Mouse (Mus musculus): ENCODE measurements around the gene Gm17689. TPM values are rescaled to one million over a fixed set of nuclear protein-coding genes. Genes with fewer than 3 reads are reported as not detected.

The Gm17689 gene
- not detected in 2 replicates for polyA plus RNA-seq (2012; rRNA removed)

DNA sequence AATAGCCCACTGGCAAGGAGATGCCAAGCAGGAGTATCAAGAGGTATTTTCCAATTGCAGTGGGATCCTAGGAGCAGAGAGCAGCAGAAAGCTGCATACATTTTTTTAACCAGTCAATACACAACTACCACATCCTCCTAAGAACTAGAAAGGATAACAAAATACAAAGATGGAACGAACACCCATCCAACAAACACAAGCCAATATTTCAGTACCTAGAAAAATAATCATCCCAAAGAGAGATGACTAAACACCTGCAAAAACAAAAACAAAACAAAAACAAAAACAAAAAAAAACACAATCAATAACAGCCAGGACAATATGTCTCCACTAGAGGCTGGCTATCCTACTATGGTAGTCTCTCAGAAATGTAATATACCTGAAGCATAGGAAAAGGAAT lies at the start of gene Gm17689:
Gm17689 (minus strand) TSS at position 101 of the 400 bp plus-strand sequence.

DNA sequence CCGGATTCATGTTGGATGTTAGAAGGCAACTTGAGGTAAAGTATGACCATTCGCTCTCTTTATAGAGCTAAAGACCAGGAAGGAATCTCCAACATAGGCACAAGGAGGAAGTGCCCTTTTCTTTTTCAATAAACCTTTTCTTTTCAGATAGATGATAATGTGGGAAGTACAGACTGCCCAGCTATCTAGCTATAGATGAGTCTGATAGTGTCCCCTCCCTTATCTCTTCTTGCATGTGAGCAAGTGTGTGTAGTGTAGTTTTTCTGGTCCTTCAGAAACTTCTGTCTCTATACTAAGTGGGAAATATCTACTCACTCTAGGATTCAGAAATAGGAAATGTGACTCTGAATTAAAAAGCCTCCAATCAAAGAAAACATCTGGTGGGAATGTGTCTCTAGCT lies 40.6 kb downstream of the Gm17689 start, which contains the start of gene Gm5615:
Gm5615 (minus strand) TSS at position 101 of the 400 bp plus-strand sequence.

Other genes with a start within 250 kb of the Gm17689 start
- gene Gm7257, start 150.8 kb downstream of the Gm17689 start, polyA plus RNA-seq (2012; rRNA removed), result not detected in 2 replicates
- gene Gm9513, start 107.0 kb downstream of the Gm17689 start, polyA plus RNA-seq (2012; rRNA removed), result not detected in 2 replicates
- not detected in 2 replicates for gene Gm5615, start 40.7 kb downstream of the Gm17689 start, polyA plus RNA-seq (2012; rRNA removed)
- gene A630095E13Rik, start 60.7 kb upstream of the Gm17689 start, polyA plus RNA-seq (2012; rRNA removed), result not detected in 2 replicates
- not detected in 2 replicates for gene Acrv1, start 110.6 kb upstream of the Gm17689 start, polyA plus RNA-seq (2012; rRNA removed)
- gene Chek1, start 144.4 kb upstream of the Gm17689 start, polyA plus RNA-seq (2012; rRNA removed), result 0.18 and 0.35 TPM in 2 replicates
- 21.7 and 44.4 TPM in 2 replicates for gene Stt3a, start 185.0 kb upstream of the Gm17689 start, polyA plus RNA-seq (2012; rRNA removed)
- 31.8 and 68.1 TPM in 2 replicates for gene Ei24, start 214.8 kb upstream of the Gm17689 start, polyA plus RNA-seq (2012; rRNA removed)
- 0.40 and 0.93 TPM in 2 replicates for gene Fez1, start 239.2 kb upstream of the Gm17689 start, polyA plus RNA-seq (2012; rRNA removed)